Mouse (Mus musculus): ENCODE results near the gene Inpp5d.

- TF ChIP-seq CTCF (IDR thresholded peaks at IDR 0.05; ENCODE audit: insufficient read depth, low read length) (no peak), POLR2A (IDR thresholded peaks at IDR 0.05; ENCODE audit: borderline replicate concordance, extremely low read depth, low read depth, low read length) (no peak)
Observed at GRCm38 (mm10) chr1:87600533-87600932, 19.6 kb upstream of the Inpp5d start.
